Mouse (Mus musculus) myocyte (in vitro differentiated cells): ENCODE data around the gene Esr2.

ENCODE experiments used
- MAX ChIP-seq: IDR thresholded peaks from one replicate; pipeline ENCODE4 v1.6.1; 2011; ENCODE audit warnings: low read depth, mild to moderate bottlenecking, control low read depth
- POLR2A ChIP-seq: IDR thresholded peaks from one replicate; pipeline ENCODE4 v1.6.1; 2011; ENCODE audit warnings: low read depth, mild to moderate bottlenecking, control low read depth, moderate library complexity; ENCODE audit not compliant: insufficient read length
- TCF12 ChIP-seq: IDR thresholded peaks from one replicate; pipeline ENCODE4 v1.6.1; 2011; ENCODE audit warnings: mild to moderate bottlenecking, control low read depth; ENCODE audit not compliant: poor library complexity, insufficient read depth, severe bottlenecking

DNA sequence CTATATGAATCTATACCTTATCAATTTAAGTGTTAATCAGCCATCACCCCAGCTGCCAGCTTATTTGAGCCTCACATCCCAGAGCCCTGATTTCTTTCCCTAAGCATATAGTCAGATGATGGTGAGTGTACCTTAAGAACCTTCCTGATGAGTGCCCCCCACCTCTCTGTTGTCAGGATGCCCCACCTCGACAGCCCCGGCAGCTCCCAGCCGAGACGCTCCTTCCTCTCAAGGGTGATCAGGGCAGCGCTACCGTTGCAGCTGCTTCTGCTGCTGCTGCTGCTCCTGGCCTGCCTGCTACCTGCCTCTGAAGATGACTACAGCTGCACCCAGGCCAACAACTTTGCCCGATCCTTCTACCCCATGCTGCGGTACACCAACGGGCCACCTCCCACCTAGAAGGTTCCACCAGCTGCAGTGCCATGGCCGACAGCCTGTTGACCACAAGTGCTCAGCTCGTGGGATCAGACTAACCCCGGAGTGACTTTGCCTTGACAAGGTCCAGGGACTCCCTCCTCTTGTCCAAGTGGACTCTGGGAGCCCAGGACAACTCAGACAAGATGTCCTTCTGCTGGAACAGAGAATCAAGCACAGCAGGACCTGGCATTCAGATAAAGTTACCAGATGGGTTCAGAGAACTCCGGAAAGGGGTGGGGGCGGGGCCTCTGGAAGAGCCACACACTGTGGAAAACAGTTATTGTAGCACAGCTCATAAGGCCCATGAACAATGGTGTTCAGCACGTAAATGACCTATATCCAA, 67.2 kb downstream of the Esr2 start:
- TF ChIP-seq MAX (no peak), TCF12 (no peak), POLR2A (no peak)
